Mouse (Mus musculus) kidney, postnatal 36 days (tissue): ENCODE results near the gene Grin2b.
A peak's percentile ranks its signal among the peaks of the same experiment; 100 is the strongest.
"Not testable (repeated sequence)": the region's sequence is repeated elsewhere in the genome, so short reads cannot be mapped to it uniquely, and the experiment has no call there.

Experiments
- DNase-seq, 2 experiments: peaks; one replicate each; pipeline ENCODE4 v3.0.0; 2021 to 2022; ENCODE audit warnings: mixed read lengths in 2 of 2

The Grin2b gene

DNA sequence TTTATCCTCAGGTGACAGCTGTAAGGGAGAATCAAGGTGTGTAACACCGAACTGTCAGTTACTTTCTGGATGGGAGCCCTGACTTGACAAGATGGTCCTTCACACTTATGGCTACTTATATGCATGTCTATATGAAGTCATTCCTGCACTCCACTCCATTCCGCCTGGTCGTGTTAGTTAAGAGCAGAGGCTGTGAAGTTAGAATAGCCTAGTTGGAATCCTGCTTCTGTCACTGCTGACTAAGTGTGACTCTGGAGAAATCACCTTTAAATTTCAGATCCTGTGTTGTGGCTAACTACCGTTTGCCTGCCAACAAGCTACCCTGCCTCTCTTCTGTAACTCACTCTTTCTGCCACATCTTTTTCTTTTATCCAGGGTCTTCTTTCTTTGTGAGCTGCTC is 381.9 kb downstream of the Grin2b start:
- no peak for DNase-seq

- DNase-seq, result peak; percentile 12 to 13
Measured at GRCm38 (mm10) chr6:135789603-135790170, 383.6 kb downstream of the Grin2b start.

- no peak for DNase-seq
Measured at GRCm38 (mm10) chr6:135774670-135775069, 398.6 kb downstream of the Grin2b start.

DNA sequence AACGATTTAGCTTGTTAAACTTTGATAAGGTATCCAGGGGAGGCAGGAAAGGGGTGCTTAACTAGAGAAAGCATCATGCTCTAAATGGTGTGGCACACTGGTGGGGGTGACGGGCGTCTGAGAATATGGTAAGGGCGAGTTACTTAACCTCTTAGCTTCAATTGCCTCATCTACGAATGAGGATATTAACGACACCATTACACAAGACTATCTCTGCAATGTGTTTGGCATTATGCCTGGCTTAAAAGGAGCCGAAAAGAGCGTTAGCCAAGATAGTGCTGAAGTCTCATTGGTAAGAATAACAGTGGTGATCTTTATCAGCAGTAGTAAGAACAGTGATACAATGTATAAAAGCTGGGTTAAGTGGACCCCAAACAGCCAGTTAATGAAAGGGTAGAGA is 405.7 kb downstream of the Grin2b start:
- DNase-seq, result no peak

DNA sequence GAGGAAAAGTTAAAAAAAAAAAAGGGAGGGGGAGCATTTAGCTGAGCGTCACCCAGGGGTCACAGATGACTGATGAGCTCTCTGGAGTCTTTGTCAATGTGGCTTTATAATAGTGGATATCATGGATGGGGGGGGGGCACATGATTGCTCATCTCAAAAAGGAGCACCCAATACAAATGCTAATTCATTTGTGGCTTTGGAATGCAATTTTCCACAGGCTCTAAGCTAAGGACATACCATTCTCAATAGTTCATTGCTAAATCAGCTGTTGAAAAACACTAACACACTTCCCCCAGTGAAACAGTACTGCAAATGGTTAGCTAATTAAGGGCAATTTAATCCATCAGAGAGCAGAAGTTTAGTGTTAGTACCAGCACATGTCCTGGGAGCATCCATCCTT is 414.6 kb downstream of the Grin2b start:
- DNase-seq, result no peak

DNA sequence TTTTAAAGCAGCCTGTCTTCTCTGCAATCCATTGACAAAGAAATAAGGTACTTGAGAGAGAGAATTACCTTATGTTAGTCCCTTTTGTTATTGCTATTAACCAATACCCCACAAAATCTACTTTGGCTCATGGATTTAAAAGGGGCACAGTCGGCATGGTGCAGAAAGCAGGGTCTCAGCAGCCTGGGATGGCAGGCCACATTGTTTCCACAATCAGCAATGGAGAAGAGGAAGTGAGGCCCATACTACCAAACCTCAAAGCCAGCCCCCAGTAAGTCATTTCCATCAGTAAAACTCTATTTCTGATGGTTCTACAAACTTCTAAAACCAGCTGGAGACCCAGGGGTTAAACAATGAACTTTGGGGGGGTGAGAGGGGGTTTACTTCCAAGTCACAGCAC is 417.2 kb downstream of the Grin2b start:
- no peak for DNase-seq

DNA sequence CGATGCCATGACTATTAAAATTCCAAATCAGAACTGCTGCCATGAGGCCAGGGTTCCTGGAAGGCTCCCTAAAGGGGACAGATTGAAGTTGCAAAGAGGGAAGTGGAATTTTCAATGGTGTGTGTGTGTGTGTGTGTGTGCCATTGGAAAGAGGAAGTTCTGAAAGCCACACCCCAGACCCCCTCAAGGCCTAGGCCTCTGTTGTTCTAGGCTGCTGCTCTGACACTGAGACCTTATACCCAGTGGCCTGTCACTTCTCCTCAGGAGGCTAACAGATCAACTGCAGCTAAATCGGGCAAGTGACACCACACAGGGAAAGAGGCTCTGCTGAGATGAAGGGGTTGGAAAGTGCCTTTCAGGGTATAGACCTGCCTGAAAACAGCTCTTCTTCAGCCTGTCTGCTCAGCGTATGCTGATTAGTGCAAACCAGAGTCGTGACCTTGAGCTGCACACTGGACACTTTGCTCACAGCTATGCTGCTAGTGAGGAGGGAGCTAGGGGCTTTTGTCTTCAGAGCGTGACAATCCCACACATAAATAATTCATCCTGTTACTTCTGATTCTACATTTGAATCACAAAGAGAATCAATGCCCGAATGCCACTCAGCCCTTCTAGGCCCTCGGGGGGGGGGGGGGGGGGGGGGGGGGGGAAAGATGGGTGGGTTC is 424.8 kb downstream of the Grin2b start:
- no peak for DNase-seq

DNA sequence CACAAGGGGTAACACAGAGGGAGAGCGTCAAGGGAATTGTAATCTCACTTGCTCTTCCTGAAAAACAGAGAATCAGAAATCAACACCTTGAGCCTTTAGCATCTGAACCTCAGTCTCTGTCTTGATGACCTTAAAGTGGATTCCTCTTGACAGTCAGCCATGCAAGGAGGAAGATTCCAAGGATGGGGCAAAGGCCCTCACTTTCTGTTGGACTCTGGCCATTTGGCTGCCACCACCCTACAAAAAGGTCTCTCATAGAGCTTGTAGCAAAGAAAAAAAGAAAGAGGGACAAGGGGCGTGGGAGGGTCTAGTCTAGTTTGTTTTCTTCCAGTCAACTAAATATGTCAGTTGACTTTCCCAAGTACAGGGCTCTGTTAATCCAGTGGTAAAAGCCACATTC is 427.7 kb downstream of the Grin2b start:
- peak; percentile 72 for DNase-seq

GRCm38 (mm10) chr6:135734227-135734732 is 439.0 kb downstream of the Grin2b start:
- no peak for DNase-seq

DNA sequence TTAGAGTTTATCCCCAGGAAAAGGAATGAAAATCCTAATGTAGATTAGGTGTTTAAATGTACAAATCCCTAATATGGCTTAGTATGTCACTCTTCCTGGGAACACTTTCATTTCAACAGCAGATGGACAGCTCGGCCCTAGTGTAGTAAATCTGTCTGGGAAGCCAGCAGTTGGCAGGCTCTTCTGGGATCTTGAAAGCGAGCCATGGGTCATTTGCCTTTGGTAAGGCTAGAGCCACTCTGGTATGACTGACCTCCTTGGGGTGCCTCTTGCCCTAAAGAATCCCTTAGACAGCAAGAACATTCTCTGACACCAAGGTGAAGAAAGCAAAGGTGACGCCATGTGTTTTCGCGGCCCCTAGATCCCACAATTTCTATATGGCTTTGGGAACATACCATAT is 446.2 kb downstream of the Grin2b start:
- DNase-seq, result peak; percentile 46 to 66

- peak; percentile 38 to 67 for DNase-seq
Measured at GRCm38 (mm10) chr6:135721706-135722105, 451.6 kb downstream of the Grin2b start.

GRCm38 (mm10) chr6:135714906-135715305 is 458.4 kb downstream of the Grin2b start:
- DNase-seq, result no peak

DNA sequence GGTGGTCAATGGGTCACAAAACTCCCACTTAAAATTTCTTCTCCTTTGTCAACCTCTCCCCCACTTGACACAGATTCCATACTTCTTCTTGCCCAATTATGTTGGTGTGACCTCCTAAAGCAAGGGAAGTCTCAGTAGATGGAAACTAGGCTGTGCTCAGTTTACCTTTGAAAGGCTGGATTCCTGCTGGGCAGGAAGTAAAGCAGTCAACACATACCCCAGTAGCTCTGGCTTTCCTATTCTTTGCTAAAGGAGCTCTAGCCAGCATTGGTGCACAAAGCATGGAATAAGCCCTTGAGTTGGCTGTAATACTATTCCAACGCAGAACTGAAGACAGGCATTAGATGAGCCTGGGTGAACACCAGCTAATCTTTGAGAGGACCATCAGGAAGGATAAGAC is 459.1 kb downstream of the Grin2b start:
- DNase-seq, result no peak

- no peak for DNase-seq
Measured at GRCm38 (mm10) chr6:135713716-135714115, 459.6 kb downstream of the Grin2b start.

DNA sequence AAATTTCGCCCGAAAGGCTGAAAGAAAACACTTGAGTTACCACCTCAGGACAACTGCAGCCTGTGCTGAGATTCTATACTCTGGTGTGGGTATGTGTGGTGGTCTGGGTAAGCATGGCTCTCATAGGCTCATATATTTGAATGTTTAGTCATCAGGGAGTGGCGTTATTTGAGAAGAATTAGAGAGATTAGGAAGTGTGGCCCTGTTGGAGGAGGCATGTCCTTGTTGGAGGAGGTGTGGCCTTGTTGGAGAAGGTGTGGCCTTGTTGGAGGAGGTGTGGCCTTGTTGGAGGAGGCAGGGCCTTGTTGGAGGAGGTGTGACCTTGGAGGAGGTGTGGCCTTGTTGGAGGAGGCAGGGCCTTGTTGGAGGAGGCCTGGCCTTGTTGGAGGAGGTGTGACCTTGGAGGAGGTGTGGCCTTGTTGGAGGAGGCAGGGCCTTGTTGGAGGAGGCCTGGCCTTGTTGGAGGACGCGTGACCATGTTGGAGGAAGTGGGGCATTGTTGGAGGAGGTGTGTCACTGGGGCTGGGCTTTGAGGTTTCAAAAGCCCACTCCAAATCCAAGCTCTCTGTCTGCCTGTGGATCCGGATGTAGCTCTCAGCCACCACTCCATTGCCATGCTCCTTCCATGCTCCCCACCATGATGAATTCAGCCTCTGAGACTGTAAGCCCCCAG is 466.3 kb downstream of the Grin2b start:
- DNase-seq, result not testable (repeated sequence)

GRCm38 (mm10) chr6:135703655-135704054 is 469.7 kb downstream of the Grin2b start:
- no peak for DNase-seq

DNA sequence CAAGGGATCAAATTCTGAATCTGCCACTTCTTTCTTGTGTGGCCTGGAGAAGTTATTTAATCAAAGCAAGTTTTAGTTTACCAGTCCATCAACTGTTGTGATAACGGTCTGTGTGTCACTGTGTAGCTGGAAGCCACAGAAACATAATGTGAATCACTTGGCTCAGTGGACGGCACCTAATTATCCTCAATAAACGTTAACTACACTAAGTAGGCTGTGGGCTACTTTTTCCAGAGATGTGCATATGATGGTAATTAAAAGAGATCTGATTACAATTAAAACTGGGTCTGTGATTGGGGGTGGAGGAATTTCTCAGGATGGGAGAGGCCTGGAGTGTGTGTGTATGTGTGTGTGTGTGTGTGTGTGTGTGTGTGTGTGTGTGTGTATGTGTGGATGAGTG is 471.9 kb downstream of the Grin2b start:
- no peak for DNase-seq

DNA sequence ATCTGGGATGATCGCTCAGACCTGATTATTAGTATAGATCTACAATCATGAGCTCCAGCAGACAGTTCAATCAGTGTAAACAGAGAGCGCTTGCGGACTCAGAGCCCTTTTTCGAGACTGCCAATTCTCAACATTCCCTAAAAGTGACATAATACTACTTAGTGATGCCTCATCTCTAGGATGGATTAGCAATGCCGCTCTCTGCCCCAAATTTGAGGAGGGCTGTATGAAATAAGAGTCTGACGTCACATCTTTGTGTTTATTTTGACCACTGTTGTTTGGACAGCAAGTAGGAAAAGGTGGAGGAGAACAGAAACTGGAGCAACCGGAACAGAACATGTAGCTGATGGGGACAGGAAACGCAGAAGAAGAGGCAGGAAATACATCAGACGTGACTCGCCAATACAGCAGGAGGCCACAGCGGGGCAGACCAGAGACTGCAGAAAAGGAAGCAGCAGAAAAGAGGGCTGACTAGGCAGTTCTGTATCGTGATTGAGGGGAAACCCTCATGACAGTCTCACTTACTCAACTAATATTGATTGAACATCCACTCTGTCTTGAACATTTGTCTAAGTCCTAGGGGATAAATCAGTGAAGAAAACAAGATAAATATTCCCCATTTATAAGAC is 472.5 kb downstream of the Grin2b start:
- DNase-seq, result peak in 1 of 2 experiments; percentile 10

DNA sequence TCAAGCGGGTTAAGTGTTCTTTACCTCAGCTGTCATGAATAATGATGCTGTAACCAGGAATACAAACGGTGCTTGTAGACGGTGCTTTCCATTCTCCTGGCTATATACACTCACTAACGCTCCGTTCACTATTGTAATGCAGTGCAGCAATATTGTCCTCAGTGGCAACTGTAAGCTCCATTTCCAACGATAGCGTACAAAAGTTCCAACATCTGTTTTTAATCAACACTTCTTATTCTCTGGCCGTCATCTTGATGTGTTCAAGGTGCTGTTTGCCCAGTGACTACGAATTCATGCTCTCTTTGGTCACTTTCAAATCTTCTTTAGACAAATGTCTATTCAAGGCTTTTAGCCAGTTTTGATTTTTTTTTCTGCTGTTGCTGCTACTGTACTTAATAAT is 480.8 kb downstream of the Grin2b start:
- DNase-seq, result no peak

DNA sequence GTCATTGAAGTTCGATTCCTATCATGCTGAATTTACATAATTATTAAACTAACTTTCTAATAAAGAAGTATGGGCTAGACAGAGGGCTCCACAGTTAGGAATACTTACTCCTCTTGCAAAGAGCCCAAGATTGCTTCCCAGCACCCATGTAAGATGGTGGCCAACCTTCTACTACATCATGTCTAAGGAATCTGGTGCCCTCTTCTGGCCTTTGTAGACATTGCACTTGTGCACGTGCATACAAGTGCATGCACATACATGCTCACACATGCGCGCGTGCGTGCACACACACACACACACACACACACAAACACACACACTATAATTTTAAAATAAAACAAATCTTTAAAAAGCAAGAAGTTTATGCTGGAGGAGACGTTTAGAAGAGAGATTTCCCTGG is 481.8 kb downstream of the Grin2b start:
- peak in 1 of 2 experiments; percentile 8 for DNase-seq

GRCm38 (mm10) chr6:135687926-135688325 is 485.4 kb downstream of the Grin2b start:
- DNase-seq, result no peak

DNA sequence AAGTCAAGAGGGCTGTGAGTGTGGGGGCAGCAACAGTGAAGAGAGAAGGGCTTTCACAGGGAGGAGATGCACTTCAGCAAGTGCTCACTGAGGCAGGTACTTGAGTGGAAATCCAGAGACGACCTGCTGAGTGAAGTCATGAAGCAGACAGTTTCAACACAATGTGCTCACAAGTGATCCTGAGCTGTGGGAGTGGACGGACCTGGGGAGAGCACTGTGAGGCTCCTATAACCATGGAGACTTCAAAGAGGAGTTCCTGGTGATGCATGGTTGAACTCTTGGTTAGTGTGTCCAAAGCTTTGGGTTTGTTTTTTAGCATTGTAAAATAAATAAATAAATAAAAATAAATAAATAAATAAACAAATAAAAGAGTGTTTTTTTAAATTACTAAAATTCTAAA is 489.1 kb downstream of the Grin2b start:
- DNase-seq, result no peak

- DNase-seq, result not testable (repeated sequence)
Measured at GRCm38 (mm10) chr6:135681423-135681822, 491.9 kb downstream of the Grin2b start.
